Mouse (Mus musculus) lung, adult 2 months (tissue): ENCODE measurements around the gene Cdr1. TPM values are rescaled to one million over a fixed set of nuclear protein-coding genes. Genes with fewer than 3 reads are reported as not detected.

Source experiments
- DNase-seq: peaks from one replicate; pipeline ENCODE4 v3.0.0; 2022
- H3K4me1 ChIP-seq: fragments of 200-500 bp; 2 replicates; pipeline ENCODE4 v1.6.1; 2011; ENCODE audit warnings: low read length; ENCODE audit not compliant: control insufficient read depth, insufficient read depth
- H3K4me3 ChIP-seq: fragments of 200-500 bp; replicated peaks from 2 replicates; pipeline ENCODE3; 2011; ENCODE audit warnings: low read depth, mild to moderate bottlenecking, control low read depth, low read length; ENCODE audit errors: extremely low read depth
- CTCF ChIP-seq: fragments of 200-500 bp; IDR thresholded peaks from 2 replicates; pipeline ENCODE4 v1.5.1; 2011; ENCODE audit warnings: mild to moderate bottlenecking, low read length, control low read depth; ENCODE audit not compliant: insufficient read depth
- POLR2A ChIP-seq: fragments of 200-500 bp; IDR thresholded peaks from 2 replicates; pipeline ENCODE4 v1.6.1; 2011; ENCODE audit warnings: low read depth, mild to moderate bottlenecking, control low read depth, low read length, borderline replicate concordance; ENCODE audit errors: extremely low read depth
- WGBS: fragments of 180-500 bp; shearing (Covaris S2); methylation state at CpG from one replicate; pipeline ENCODE4 v1.1.7; 2018; 5-methylcytosine and 5-hydroxymethylcytosine counted together
- polyA plus RNA-seq: library from polyadenylated mRNA; depleted of rRNA; stranded (reverse); fragments of >200 nt; gene quantifications from 2 replicates; pipeline ENCODE4 v1.2.3, GENCODE M21; 2012; rRNA removed

Gene Cdr1
- not detected in 2 replicates for polyA plus RNA-seq

GRCm38 (mm10) chrX:61185458-61185857 lies at the start of gene Cdr1:
Cdr1 (minus strand) TSS chrX:61185558.
- 92% methylated on average over 6 of the region's 6 CpGs for WGBS
- Histone ChIP-seq H3K4me1 (no peaks in the 10 kb centered on the region), H3K4me3 (no peak within 1 kb of the TSS)
- no peak for DNase-seq
- TF ChIP-seq CTCF (no peak), POLR2A (no peak)

- no peak for DNase-seq
- WGBS = 89% methylated on average over 6 of the region's 6 CpGs
- H3K4me1 ChIP-seq = no peaks in the 10 kb centered on the region
- TF ChIP-seq POLR2A (no peak), CTCF (no peak)
- no peak overlapping the region for H3K4me3 ChIP-seq
Observed at GRCm38 (mm10) chrX:61185869-61186268, 511 bp upstream of the Cdr1 start.

- Histone ChIP-seq H3K4me3 (no peak overlapping the region), H3K4me1 (no peaks in the 10 kb centered on the region)
- TF ChIP-seq POLR2A (no peak), CTCF (no peak)
- no peak for DNase-seq
- WGBS = 35% methylated on average over 2 of the region's 2 CpGs
Observed at GRCm38 (mm10) chrX:61166519-61166918, 18.8 kb downstream of the Cdr1 start.

GRCm38 (mm10) chrX:61161249-61161648 lies 24.1 kb downstream of the Cdr1 start:
- Histone ChIP-seq H3K4me1 (no peaks in the 10 kb centered on the region), H3K4me3 (no peak overlapping the region)
- DNase-seq = no peak
- TF ChIP-seq CTCF (no peak), POLR2A (no peak)
- WGBS = 46% methylated on average over 2 of the region's 2 CpGs

- WGBS = 75% methylated on average over 1 of the region's 1 CpGs
- no peak for TF ChIP-seq POLR2A
- no peak for TF ChIP-seq CTCF
- Histone ChIP-seq H3K4me3 (no peak overlapping the region), H3K4me1 (no peaks in the 10 kb centered on the region)
- no peak for DNase-seq
Observed at GRCm38 (mm10) chrX:61154657-61155256, 30.6 kb downstream of the Cdr1 start.

- Histone ChIP-seq H3K4me1 (no peaks in the 10 kb centered on the region), H3K4me3 (no peak overlapping the region)
- no peak for DNase-seq
- no peak for TF ChIP-seq CTCF
- TF ChIP-seq POLR2A = no peak
- 73% methylated on average over 3 of the region's 3 CpGs for WGBS
Observed at GRCm38 (mm10) chrX:61154246-61154645, 31.1 kb downstream of the Cdr1 start.

- Histone ChIP-seq H3K4me1 (no peaks in the 10 kb centered on the region), H3K4me3 (no peak overlapping the region)
- 41% methylated on average over 2 of the region's 2 CpGs for WGBS
Observed at GRCm38 (mm10) chrX:61146569-61146968, 38.8 kb downstream of the Cdr1 start.

GRCm38 (mm10) chrX:61145416-61145815 lies 39.9 kb downstream of the Cdr1 start:
- WGBS = 60% methylated on average over 2 of the region's 2 CpGs
- Histone ChIP-seq H3K4me3 (no peak overlapping the region), H3K4me1 (no peaks in the 10 kb centered on the region)
- TF ChIP-seq POLR2A = no peak
- no peak for DNase-seq

More at GRCm38 (mm10) chrX:61146569-61146968, 38.8 kb downstream of the Cdr1 start:
- TF ChIP-seq POLR2A = no peak
- TF ChIP-seq CTCF = no peak
- no peak for DNase-seq

- DNase-seq = no peak
- TF ChIP-seq POLR2A (no peak), CTCF (no peak)
- Histone ChIP-seq H3K4me1 (no peaks in the 10 kb centered on the region), H3K4me3 (no peak overlapping the region)
- WGBS = 74% methylated on average over 4 of the region's 4 CpGs
Observed at GRCm38 (mm10) chrX:61134592-61134991, 50.8 kb downstream of the Cdr1 start.
